8 mouse cellular contexts compared by ENCODE assay signal in the genomic region with DNA sequence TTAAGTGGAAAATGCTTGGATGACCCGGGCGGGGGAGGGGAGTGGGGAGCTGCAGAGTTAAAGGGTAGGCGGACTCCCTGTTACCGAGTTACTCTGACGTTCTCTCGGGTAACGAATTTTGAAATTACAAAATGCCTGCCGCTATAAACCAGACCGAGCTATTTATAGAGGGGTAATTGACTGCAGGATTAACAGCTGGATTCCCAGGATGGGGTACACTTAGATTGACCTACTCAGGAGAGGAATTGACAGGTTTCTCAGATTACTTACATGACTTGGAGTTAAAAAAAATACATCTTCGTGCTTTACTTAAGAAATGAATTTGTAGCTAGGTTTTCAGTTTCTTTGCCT. TPM values are rescaled to one million over a fixed set of nuclear protein-coding genes. Genes with fewer than 3 reads are reported as not detected.
A peak's percentile ranks its signal among the peaks of the same experiment; 100 is the strongest.
DNase-seq lines count a peak whose midpoint lies in the region; ATAC-seq and TF ChIP-seq lines count a peak whose summit lies in the region.

No protein-coding gene starts in this region.

- H3K36me3 ChIP-seq in kidney, embryonic 14.5 days (ENCODE audit: control insufficient read depth, insufficient read depth, low read length): peaks cover 26% of the 10 kb centered on the region
- peaks cover 28% of the 10 kb centered on the region for H3K36me3 ChIP-seq in hindbrain, embryonic 13.5 days
- H3K36me3 ChIP-seq in midbrain, embryonic 14.5 days (ENCODE audit: control insufficient read depth, insufficient read depth, low read length): peaks cover 31% of the 10 kb centered on the region

- H3K4me1 ChIP-seq in kidney, embryonic 14.5 days (ENCODE audit: control insufficient read depth, insufficient read depth, low read length): peaks cover 11% of the 10 kb centered on the region; the same call in 1 of the 2 replicates
- peaks cover 6% of the 10 kb centered on the region for H3K4me1 ChIP-seq in bone marrow macrophage, adult 2 months (ENCODE audit: control insufficient read depth, insufficient read depth, low read length)
- H3K4me1 ChIP-seq in hindbrain, embryonic 13.5 days (replicated peaks): peaks cover 17% of the 10 kb centered on the region
- H3K4me1 ChIP-seq in midbrain, embryonic 14.5 days (ENCODE audit: control insufficient read depth, insufficient read depth, low read length): peaks cover 10% of the 10 kb centered on the region; the same call in 1 of the 2 replicates

- H3K4me3 ChIP-seq in kidney, embryonic 14.5 days (ENCODE audit: low read length): peak overlapping the region; percentile 93
- peak overlapping the region; percentile 100 for H3K4me3 ChIP-seq in bone marrow macrophage, adult 2 months (ENCODE audit: insufficient read depth, low read length)
- H3K4me3 ChIP-seq in hindbrain, embryonic 13.5 days: peak overlapping the region; percentile 79
- peak overlapping the region; percentile 76 for H3K4me3 ChIP-seq in midbrain, embryonic 14.5 days (replicated peaks; ENCODE audit: low read depth, low read length)

- H3K9me3 ChIP-seq in kidney, embryonic 14.5 days (ENCODE audit: control insufficient read depth, low read length): no peaks in the 10 kb centered on the region
- H3K9me3 ChIP-seq in hindbrain, embryonic 13.5 days: no peaks in the 10 kb centered on the region
- H3K9me3 ChIP-seq in midbrain, embryonic 14.5 days (ENCODE audit: control insufficient read depth, low read length): no peaks in the 10 kb centered on the region

- peak overlapping the region; percentile 99 for H3K27ac ChIP-seq in kidney, embryonic 14.5 days (ENCODE audit: low read depth, low read length)
- H3K27ac ChIP-seq in bone marrow macrophage, adult 2 months (ENCODE audit: insufficient read depth, low read depth, low read length): peak overlapping the region; percentile 97
- peak overlapping the region; percentile 97 for H3K27ac ChIP-seq in hindbrain, embryonic 13.5 days
- H3K27ac ChIP-seq in midbrain, embryonic 14.5 days (replicated peaks; ENCODE audit: low read depth, low read length): peak overlapping the region; percentile 95

- 2% methylated on average over 10 of the region's 10 CpGs for WGBS in kidney, embryonic 14.5 days
- WGBS in hindbrain, embryonic 13.5 days: under 1% methylated on average over 10 of the region's 10 CpGs
- 1% methylated on average over 10 of the region's 10 CpGs for WGBS in midbrain, embryonic 14.5 days

- no peak for TF ChIP-seq POLR2A in bone marrow macrophage, adult 2 months (IDR thresholded peaks at IDR 0.05; ENCODE audit: borderline replicate concordance, low read depth, low read length)

- peak overlapping the region; percentile 97 for H3K9ac ChIP-seq in kidney, embryonic 14.5 days (ENCODE audit: low read depth, low read length)
- H3K9ac ChIP-seq in hindbrain, embryonic 13.5 days: peak overlapping the region; percentile 91
- H3K9ac ChIP-seq in midbrain, embryonic 14.5 days (replicated peaks; ENCODE audit: low read length): peak overlapping the region; percentile 89

- DNase-seq in kidney, postnatal 14 days: no peak
- DNase-seq in midbrain, embryonic 14.5 days: no peak
- DNase-seq in layer of hippocampus, adult 9-11 months: no peak
- DNase-seq in Muller cell, postnatal 12 days (ENCODE audit: inconsistent ontology term): no peak
- DNase-seq in embryo, embryonic 9.5 days (ENCODE audit: extremely low spot score): no peak

- H3K27me3 ChIP-seq in kidney, embryonic 14.5 days (ENCODE audit: control insufficient read depth, insufficient read depth, low read length): no peaks in the 10 kb centered on the region
- no peaks in the 10 kb centered on the region for H3K27me3 ChIP-seq in hindbrain, embryonic 13.5 days
- H3K27me3 ChIP-seq in midbrain, embryonic 14.5 days (ENCODE audit: control insufficient read depth, insufficient read depth, low read length): no peaks in the 10 kb centered on the region

- H3K4me2 ChIP-seq in kidney, embryonic 14.5 days (replicated peaks; ENCODE audit: low read depth, low read length): peak overlapping the region; percentile 53
- H3K4me2 ChIP-seq in hindbrain, embryonic 13.5 days: peak overlapping the region; percentile 68
- peak overlapping the region; percentile 75 for H3K4me2 ChIP-seq in midbrain, embryonic 14.5 days (ENCODE audit: low read length)

- no peak for TF ChIP-seq CTCF in bone marrow macrophage, adult 2 months (IDR thresholded peaks at IDR 0.05; ENCODE audit: low read depth, low read length)

- no peak; the same call in 1 of the 2 replicates for ATAC-seq in kidney, embryonic 14.5 days (ENCODE audit: low FRiP score, low TSS enrichment)
- no peak for ATAC-seq in hindbrain, embryonic 13.5 days (ENCODE audit: low FRiP score)
- ATAC-seq in midbrain, embryonic 14.5 days (ENCODE audit: low FRiP score, low TSS enrichment): no peak

RNA-seq across cellular contexts. Expression of a gene that starts 0.9 kb away (rescaled TPM):
- polyA plus RNA-seq in kidney, embryonic 14.5 days (2014; fragmentation: Nextera tagmentation; extraction: Ambion mirVana): 305 and 373 TPM in 2 replicates
- polyA plus RNA-seq in bone marrow macrophage, adult 2 months (2012; ENCODE audit: insufficient read depth, insufficient read length, missing spikeins): 724 and 763 TPM in 2 replicates
- 148 and 150 TPM in 2 replicates for polyA plus RNA-seq in hindbrain, embryonic 13.5 days (2015; fragmentation: Nextera tagmentation; extraction: Ambion mirVana)
- 187 TPM in 2 replicates for polyA plus RNA-seq in midbrain, embryonic 14.5 days (2014; fragmentation: Nextera tagmentation; extraction: Ambion mirVana)

RNA-seq across cellular contexts. Expression of a gene that starts 12.4 kb away (rescaled TPM):
- 87.7 and 92.6 TPM in 2 replicates for polyA plus RNA-seq in kidney, embryonic 14.5 days (2014; fragmentation: Nextera tagmentation; extraction: Ambion mirVana)
- polyA plus RNA-seq in bone marrow macrophage, adult 2 months (2012; ENCODE audit: insufficient read depth, insufficient read length, missing spikeins): 372 and 379 TPM in 2 replicates
- polyA plus RNA-seq in hindbrain, embryonic 13.5 days (2015; fragmentation: Nextera tagmentation; extraction: Ambion mirVana): 107 and 109 TPM in 2 replicates
- 127 and 133 TPM in 2 replicates for polyA plus RNA-seq in midbrain, embryonic 14.5 days (2014; fragmentation: Nextera tagmentation; extraction: Ambion mirVana)

RNA-seq across cellular contexts. Expression of a gene that starts 26.1 kb away (rescaled TPM):
- polyA plus RNA-seq in kidney, embryonic 14.5 days (2014; fragmentation: Nextera tagmentation; extraction: Ambion mirVana): 0.51 and 0.95 TPM in 2 replicates
- polyA plus RNA-seq in bone marrow macrophage, adult 2 months (2012; ENCODE audit: insufficient read depth, insufficient read length, missing spikeins): not detected in 2 replicates
- 0.14 and 0.40 TPM in 2 replicates for polyA plus RNA-seq in hindbrain, embryonic 13.5 days (2015; fragmentation: Nextera tagmentation; extraction: Ambion mirVana)
- 0.18 and 0.39 TPM in 2 replicates for polyA plus RNA-seq in midbrain, embryonic 14.5 days (2014; fragmentation: Nextera tagmentation; extraction: Ambion mirVana)

RNA-seq across cellular contexts. Expression of a gene that starts 32.3 kb away (rescaled TPM):
- not detected in 2 replicates for polyA plus RNA-seq in kidney, embryonic 14.5 days (2014; fragmentation: Nextera tagmentation; extraction: Ambion mirVana)
- polyA plus RNA-seq in bone marrow macrophage, adult 2 months (2012; ENCODE audit: insufficient read depth, insufficient read length, missing spikeins): not detected in 2 replicates
- polyA plus RNA-seq in hindbrain, embryonic 13.5 days (2015; fragmentation: Nextera tagmentation; extraction: Ambion mirVana): 6.3 and 17.2 TPM in 2 replicates
- polyA plus RNA-seq in midbrain, embryonic 14.5 days (2014; fragmentation: Nextera tagmentation; extraction: Ambion mirVana): 9.6 TPM in 1 of 2 replicates, not detected in the other

RNA-seq across cellular contexts. Expression of a gene that starts 45.6 kb away (rescaled TPM):
- 12.2 and 14.8 TPM in 2 replicates for polyA plus RNA-seq in kidney, embryonic 14.5 days (2014; fragmentation: Nextera tagmentation; extraction: Ambion mirVana)
- polyA plus RNA-seq in bone marrow macrophage, adult 2 months (2012; ENCODE audit: insufficient read depth, insufficient read length, missing spikeins): 17.4 and 17.5 TPM in 2 replicates
- 48.9 and 49.6 TPM in 2 replicates for polyA plus RNA-seq in hindbrain, embryonic 13.5 days (2015; fragmentation: Nextera tagmentation; extraction: Ambion mirVana)
- polyA plus RNA-seq in midbrain, embryonic 14.5 days (2014; fragmentation: Nextera tagmentation; extraction: Ambion mirVana): 44.2 and 47.9 TPM in 2 replicates
